Mouse (Mus musculus) stomach, postnatal 0 days (tissue): ENCODE results near the gene Med12l. TPM values are rescaled to one million over a fixed set of nuclear protein-coding genes. Genes with fewer than 3 reads are reported as not detected.

Source experiments
- ATAC-seq: fragments of 200-750 bp; cut with Nextera tagmentation; 2 replicates; pipeline ENCODE4 v1.8.0; 2017; ENCODE audit not compliant: low FRiP score, low TSS enrichment
- DNase-seq: peaks from one replicate; pipeline ENCODE4 v3.0.0-alpha.2; 2016; ENCODE audit warnings: low spot score
- H3K27ac ChIP-seq: fragments of 300-500 bp; sonication (generic); replicated peaks from 2 replicates; pipeline ENCODE4 v1.5.1; 2014; ENCODE audit warnings: mild to moderate bottlenecking, control low read depth
- H3K27me3 ChIP-seq: fragments of 300-500 bp; sonication (generic); 2 replicates; pipeline ENCODE4 v1.6.1; 2014; ENCODE audit warnings: low read length; ENCODE audit not compliant: control insufficient read depth, insufficient read depth
- H3K36me3 ChIP-seq: fragments of 300-500 bp; sonication (generic); 2 replicates; pipeline ENCODE4 v1.6.1; 2014; ENCODE audit warnings: low read length, mixed read lengths; ENCODE audit not compliant: control insufficient read depth, insufficient read depth
- H3K4me1 ChIP-seq: fragments of 300-500 bp; sonication (generic); replicated peaks from 2 replicates; pipeline ENCODE4 v1.6.1; 2014; ENCODE audit warnings: antibody characterized with exemption; ENCODE audit not compliant: control insufficient read depth, insufficient read depth
- H3K4me2 ChIP-seq: fragments of 300-500 bp; sonication (generic); replicated peaks from 2 replicates; pipeline ENCODE4 v1.6.1; 2014; ENCODE audit warnings: low read depth, mild to moderate bottlenecking, control low read depth, moderate library complexity
- H3K4me3 ChIP-seq: fragments of 300-500 bp; sonication (generic); 2 replicates; pipeline ENCODE4 v1.5.1; 2014; ENCODE audit warnings: low read depth, low read length, control low read depth
- H3K9ac ChIP-seq: fragments of 300-500 bp; sonication (generic); 2 replicates; pipeline ENCODE4 v1.6.1; 2014; ENCODE audit warnings: mild to moderate bottlenecking, low read length, control low read depth, mixed read lengths
- H3K9me3 ChIP-seq: fragments of 300-500 bp; sonication (generic); 2 replicates; pipeline ENCODE4 v1.6.1; 2016; ENCODE audit warnings: low read length; ENCODE audit not compliant: control insufficient read depth
- CTCF ChIP-seq: IDR thresholded peaks from 2 replicates; pipeline ENCODE4 v1.5.1; 2016; ENCODE audit warnings: antibody characterized with exemption, low read depth, mild to moderate bottlenecking, moderate library complexity
- EP300 ChIP-seq: optimal IDR thresholded peaks from 2 replicates; pipeline ENCODE3; 2016; ENCODE audit warnings: antibody characterized with exemption
- whole genome bisulfite sequencing: fragments of 180-500 bp; shearing (Covaris S2); extraction: QIAGEN DNeasy Blood & Tissue Kit; methylation state at CpG from one replicate; pipeline ENCODE4 v1.1.7; 2014; 5-methylcytosine and 5-hydroxymethylcytosine counted together
- polyA plus RNA-seq: library from polyadenylated mRNA; unstranded; fragments of >200 nt; fragmentation: Nextera tagmentation; extraction: Ambion mirVana; gene quantifications from 2 replicates; pipeline ENCODE4 v1.2.1, GENCODE M21; 2015

The Med12l gene
- polyA plus RNA-seq, 1 experiment from 2014 or later = 0.25 TPM

- Histone ChIP-seq H3K9ac (no peak within 1 kb of the TSS), H3K4me2 (no peak within 1 kb of the TSS), H3K9me3 (no peaks in the 10 kb centered on the region), H3K4me1 (no peaks in the 10 kb centered on the region), H3K27ac (no peak within 1 kb of the TSS), H3K4me3 (no peak within 1 kb of the TSS), H3K27me3 (no peaks in the 10 kb centered on the region), H3K36me3 (no peaks in the 10 kb centered on the region)
- DNase-seq (no peak), ATAC-seq (no peak)
- no peak for TF ChIP-seq CTCF
- TF ChIP-seq EP300 = no peak
- WGBS = 88% methylated on average over 6 of the region's 6 CpGs
Measured at GRCm38 (mm10) chr3:59210727-59211126, 205.1 kb downstream of the Med12l start, which contains the start of gene P2ry13. P2ry13 (minus strand) TSS chr3:59210882.

GRCm38 (mm10) chr3:59211784-59212183 lies 206.2 kb downstream of the Med12l start:
- Histone ChIP-seq H3K9me3 (no peaks in the 10 kb centered on the region), H3K4me3 (no peak overlapping the region), H3K27ac (no peak overlapping the region), H3K9ac (no peak overlapping the region), H3K27me3 (no peaks in the 10 kb centered on the region), H3K4me2 (no peak overlapping the region), H3K36me3 (no peaks in the 10 kb centered on the region), H3K4me1 (no peaks in the 10 kb centered on the region)
- TF ChIP-seq EP300 (no peak), CTCF (no peak)
- WGBS = 87% methylated on average over 8 of the region's 8 CpGs
- DNase-seq (no peak), ATAC-seq (no peak)

- no peak for DNase-seq
- no peak overlapping the region for H3K4me3 ChIP-seq
- H3K9ac ChIP-seq = no peak overlapping the region
- H3K4me2 ChIP-seq = no peak overlapping the region
- no peak for ATAC-seq
- no peak overlapping the region for H3K27ac ChIP-seq
- no peaks in the 10 kb centered on the region for H3K27me3 ChIP-seq
- no peaks in the 10 kb centered on the region for H3K9me3 ChIP-seq
- no peaks in the 10 kb centered on the region for H3K36me3 ChIP-seq
- no peak for TF ChIP-seq EP300
- no peak for TF ChIP-seq CTCF
- no peaks in the 10 kb centered on the region for H3K4me1 ChIP-seq
Measured at GRCm38 (mm10) chr3:59212404-59212803, 206.8 kb downstream of the Med12l start.

GRCm38 (mm10) chr3:59217211-59217610 lies 211.6 kb downstream of the Med12l start:
- Histone ChIP-seq H3K9ac (no peak overlapping the region), H3K27me3 (no peaks in the 10 kb centered on the region), H3K4me3 (no peak overlapping the region), H3K9me3 (no peaks in the 10 kb centered on the region), H3K36me3 (no peaks in the 10 kb centered on the region), H3K27ac (no peak overlapping the region), H3K4me1 (no peaks in the 10 kb centered on the region), H3K4me2 (no peak overlapping the region)
- no peak for TF ChIP-seq CTCF
- no peak for TF ChIP-seq EP300
- WGBS = 83% methylated on average over 10 of the region's 10 CpGs
- DNase-seq = no peak
- ATAC-seq = no peak

- ATAC-seq (no peak), DNase-seq (no peak)
- no peak for TF ChIP-seq EP300
- H3K4me2 ChIP-seq = no peak overlapping the region
- H3K4me3 ChIP-seq = no peak overlapping the region
- H3K27ac ChIP-seq = no peak overlapping the region
- no peaks in the 10 kb centered on the region for H3K36me3 ChIP-seq
- 76% methylated on average over 2 of the region's 2 CpGs for WGBS
- no peaks in the 10 kb centered on the region for H3K27me3 ChIP-seq
- no peak overlapping the region for H3K9ac ChIP-seq
- H3K4me1 ChIP-seq = no peaks in the 10 kb centered on the region
- no peaks in the 10 kb centered on the region for H3K9me3 ChIP-seq
Measured at GRCm38 (mm10) chr3:59219326-59219725, 213.7 kb downstream of the Med12l start.

GRCm38 (mm10) chr3:59222303-59222702 lies 216.7 kb downstream of the Med12l start:
- no peak overlapping the region for H3K4me3 ChIP-seq
- no peaks in the 10 kb centered on the region for H3K9me3 ChIP-seq
- H3K4me1 ChIP-seq = no peaks in the 10 kb centered on the region
- H3K27ac ChIP-seq = no peak overlapping the region
- no peak overlapping the region for H3K4me2 ChIP-seq
- DNase-seq (no peak), ATAC-seq (no peak)
- TF ChIP-seq CTCF (no peak), EP300 (no peak)
- no peaks in the 10 kb centered on the region for H3K27me3 ChIP-seq
- H3K36me3 ChIP-seq = no peaks in the 10 kb centered on the region
- no peak overlapping the region for H3K9ac ChIP-seq
- WGBS = 83% methylated on average over 2 of the region's 2 CpGs

GRCm38 (mm10) chr3:59225411-59225810 lies 219.8 kb downstream of the Med12l start:
- ATAC-seq (no peak), DNase-seq (no peak)
- H3K4me2 ChIP-seq = no peak overlapping the region
- no peak overlapping the region for H3K4me3 ChIP-seq
- H3K9me3 ChIP-seq = no peaks in the 10 kb centered on the region
- H3K27me3 ChIP-seq = no peaks in the 10 kb centered on the region
- H3K4me1 ChIP-seq = no peaks in the 10 kb centered on the region
- H3K27ac ChIP-seq = no peak overlapping the region
- H3K36me3 ChIP-seq = no peaks in the 10 kb centered on the region
- no peak overlapping the region for H3K9ac ChIP-seq
- no peak for TF ChIP-seq CTCF
- no peak for TF ChIP-seq EP300
